Mouse (Mus musculus): ENCODE results near the gene Mthfd1l.

The Mthfd1l gene

DNA sequence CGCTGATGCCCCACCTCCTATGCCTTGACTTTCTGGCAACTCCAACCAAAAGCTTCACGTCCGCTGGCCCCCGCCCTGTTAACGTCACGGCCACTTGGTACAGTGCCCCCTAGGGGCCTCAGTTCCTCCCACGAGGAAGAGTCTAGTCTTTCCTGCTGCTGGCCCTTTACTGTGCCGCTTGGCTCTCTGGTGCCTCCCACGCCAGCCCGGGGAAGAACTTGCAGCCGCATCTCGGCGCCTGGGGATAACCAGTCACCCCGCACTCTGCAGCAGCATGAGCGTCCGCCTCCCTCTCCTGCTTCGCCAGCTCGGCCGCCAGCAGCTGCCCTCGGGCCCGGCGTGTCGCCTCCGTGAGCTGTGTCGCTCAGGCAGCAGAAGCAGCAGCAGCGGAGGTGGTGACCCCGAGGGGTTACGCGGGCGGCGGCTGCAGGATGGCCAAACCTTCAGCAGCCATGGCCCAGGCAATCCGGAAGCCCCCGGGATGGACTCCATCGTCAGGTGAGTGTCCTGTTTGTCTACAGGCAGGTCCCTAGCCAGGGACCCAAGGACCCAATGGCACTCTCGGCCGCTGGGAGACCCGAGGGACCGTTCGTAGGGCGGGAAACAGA, at the start of gene Mthfd1l:
Gene Mthfd1l, plus strand, starts transcription at position 138 of the 608 bp plus-strand sequence.
- peak; percentile 90 for DNase-seq (ENCODE audit: low spot score)

DNA sequence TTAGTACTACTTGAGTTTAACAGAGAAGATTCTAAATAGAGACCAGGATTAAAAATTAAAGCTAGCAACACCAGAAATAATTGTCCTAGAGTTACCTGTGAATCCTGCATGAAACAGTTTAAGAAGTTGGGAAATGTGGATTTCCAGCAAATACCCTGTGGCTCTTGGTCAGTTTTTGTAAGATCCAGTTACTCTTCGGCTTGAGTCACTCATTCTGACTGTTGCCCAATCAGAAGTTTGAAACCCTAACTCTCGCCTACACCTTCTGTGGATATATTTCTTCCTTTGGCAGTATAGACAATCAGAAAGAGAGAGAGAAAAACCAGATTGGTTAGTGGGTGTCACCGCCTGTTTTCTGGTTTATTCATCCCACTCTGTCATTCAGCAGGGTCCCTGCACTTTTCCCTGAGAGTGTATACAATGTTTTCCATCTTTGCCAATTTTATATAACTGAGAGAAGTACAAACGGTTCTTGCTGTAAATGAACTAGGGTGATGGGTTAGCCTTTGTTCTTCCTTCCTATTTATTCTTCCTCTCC, 44.8 kb upstream of the Mthfd1l start:
- DNase-seq (ENCODE audit: low spot score): no peak

DNA sequence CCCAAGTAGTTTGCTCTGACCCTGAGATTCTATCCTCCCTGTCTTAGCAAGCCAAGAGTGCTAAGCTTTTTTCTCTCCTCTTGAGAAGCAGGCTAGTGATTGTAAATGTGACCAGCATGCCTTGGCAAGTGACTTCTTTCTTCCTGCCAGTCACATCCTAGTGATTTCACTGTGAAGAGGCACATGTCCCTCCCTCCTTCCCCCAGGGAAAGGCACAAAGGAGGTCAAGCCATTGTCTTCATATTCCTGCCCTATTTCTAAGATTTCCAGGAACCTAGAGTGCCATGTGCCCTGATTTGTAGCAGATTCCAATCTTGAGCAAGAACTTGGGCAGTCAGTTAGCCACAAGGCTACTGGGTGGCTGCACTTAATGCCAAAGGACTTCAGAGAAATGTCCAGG, 41.1 kb upstream of the Mthfd1l start:
- peak; percentile 35 for DNase-seq (ENCODE audit: low spot score)

DNA sequence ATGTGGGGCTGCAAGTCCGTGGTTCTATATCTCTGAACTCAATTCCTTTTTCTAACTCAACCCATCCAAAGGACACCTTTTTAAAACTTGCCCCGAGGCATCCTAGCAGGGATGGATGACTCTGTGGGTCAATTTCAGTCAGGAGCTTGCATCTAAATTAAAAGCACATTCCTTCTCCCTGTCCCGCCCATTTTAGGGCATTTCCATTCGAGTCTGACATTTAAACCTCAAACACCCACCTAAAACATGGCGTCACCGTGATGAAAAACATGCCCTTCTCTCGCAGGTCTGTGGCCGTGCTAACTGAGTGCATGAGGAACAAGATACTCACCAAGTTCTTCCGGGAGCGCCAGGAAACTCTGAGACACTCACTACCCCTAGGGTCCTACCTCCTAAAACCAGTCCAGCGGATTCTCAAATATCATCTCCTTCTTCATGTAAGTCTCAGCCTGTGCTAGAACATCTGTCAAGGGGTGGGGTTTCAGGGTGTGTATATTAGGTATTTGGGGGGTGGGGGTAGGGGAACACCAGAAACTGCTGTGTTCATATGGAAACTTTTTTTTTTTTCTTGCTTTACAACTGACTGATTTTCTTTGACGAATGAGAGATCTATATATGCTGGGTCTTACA, 39.5 kb upstream of the Mthfd1l start:
- DNase-seq (ENCODE audit: low spot score): no peak

DNA sequence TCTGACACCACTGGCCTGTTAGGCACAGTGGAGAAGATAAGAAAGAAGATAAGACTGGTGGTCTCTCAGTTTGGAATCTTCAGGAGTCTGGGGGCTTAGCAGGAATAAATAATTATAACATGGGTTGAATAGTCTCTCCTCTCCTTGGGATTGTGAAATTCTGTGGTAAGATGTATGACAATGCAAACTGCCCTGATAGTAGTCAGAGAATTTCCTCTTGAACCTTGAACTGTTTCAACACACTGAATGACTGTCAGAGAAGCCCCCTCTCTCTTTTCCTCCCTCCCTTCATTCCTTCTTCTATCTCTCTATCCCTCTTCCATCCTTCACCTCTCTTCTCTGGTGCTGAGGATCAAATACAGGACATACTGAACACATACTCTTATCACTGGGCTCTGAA, 36.1 kb upstream of the Mthfd1l start:
- DNase-seq (ENCODE audit: low spot score): no peak

DNA sequence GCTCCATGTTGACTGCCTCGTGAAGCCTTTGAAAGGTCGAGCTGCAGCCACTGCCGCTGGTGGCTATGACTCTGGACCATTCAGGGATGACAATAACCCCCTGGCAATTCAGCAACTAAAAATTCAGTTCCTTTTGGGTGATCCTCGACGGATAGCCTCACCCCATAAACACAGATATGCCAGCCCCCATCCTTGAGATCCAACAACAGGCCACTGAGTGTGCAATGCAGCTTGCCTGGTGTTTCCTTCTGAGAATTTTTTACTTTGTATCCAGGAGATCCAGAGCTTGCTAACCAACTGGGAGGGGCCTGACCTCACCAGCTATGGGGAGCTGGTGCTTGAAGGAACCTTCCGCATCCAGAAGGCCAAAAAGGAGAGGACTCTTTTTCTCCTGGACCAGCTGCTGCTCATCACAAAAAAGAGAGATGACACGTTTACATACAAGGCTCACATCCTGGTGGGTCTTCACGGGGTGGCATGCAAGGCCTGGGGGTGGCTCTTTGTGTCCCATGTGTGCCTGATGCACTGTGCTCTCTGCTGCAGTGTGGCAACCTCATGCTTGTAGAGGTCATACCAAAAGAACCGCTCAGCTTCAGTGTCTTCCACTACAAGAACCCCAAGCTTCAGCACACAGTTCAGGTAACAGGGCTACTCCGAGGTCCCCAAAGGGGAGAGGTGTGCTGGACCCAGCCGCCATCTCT, 32.9 kb upstream of the Mthfd1l start:
- no peak for DNase-seq (ENCODE audit: low spot score)

DNA sequence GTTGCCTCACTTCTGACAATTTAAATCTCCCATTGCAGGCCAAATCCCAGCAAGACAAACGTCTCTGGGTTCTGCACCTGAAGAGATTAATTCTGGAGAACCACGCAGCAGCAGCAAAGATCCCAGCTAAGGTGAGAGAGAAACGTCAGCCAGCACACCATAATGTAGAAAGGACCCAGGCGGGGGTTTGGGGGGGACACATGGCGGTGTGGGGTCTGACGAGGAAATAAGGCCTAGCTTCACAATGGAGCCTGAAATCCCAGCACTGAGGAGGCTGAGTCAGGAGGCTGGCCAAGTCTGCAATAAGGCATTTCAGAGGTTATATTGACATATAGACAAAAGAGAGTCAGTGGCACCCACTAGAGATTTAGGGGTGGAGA, 32.3 kb upstream of the Mthfd1l start:
- DNase-seq (ENCODE audit: low spot score): no peak

DNA sequence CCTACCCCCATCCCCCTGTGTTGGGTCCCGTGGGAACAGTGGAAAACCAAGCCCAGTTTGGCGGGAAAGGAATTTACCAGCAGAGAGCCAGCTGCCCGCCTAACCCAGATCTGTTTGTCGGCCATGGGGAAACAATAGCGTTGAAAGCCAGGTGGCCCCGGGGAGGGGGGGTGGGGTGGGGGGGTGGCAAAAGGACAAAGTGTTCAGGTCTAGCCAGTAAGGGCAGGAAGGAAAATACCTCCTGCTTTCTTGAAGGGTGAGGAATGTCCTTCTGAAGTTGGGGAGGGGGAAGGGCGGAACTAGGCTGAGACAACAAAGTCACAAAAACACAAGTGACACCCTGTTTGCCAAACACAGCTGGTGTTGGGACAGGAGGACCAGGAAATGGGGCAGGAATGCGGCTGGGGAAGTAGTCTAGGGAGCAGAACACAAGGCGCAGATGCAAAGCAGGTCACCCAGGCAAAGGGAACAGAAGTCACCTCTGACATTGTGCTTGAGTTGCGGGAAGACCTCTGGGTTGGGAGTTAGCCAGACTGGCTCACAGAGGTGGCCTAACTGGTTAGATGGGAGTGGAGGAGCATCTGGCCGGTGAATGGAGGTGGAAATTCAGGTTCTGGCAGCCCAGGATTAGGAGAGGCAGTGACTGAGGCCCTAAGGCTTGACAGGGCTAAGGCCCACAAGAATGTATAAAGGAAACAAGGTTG, 31.7 kb upstream of the Mthfd1l start:
- peak; percentile 62 for DNase-seq (ENCODE audit: low spot score)

DNA sequence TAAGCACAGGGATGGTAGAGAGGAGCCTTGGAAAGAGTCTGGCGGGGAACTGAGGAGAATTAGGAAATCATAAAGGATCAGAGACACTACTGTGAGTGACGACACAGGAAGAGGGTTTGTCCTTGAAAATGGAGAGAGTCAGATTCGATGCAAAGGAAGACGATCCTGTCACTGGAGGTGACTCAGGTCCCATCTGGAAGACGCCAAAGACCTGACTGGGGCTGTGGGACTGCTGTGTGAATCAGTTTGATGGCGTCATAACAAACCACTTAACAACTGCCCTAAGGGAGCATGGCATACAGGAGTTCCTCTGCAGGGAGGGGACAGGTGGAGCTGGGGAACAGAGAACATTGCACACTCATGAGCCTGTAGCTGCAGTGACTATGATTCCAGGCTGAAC, 30.6 kb upstream of the Mthfd1l start:
- no peak for DNase-seq (ENCODE audit: low spot score)

DNA sequence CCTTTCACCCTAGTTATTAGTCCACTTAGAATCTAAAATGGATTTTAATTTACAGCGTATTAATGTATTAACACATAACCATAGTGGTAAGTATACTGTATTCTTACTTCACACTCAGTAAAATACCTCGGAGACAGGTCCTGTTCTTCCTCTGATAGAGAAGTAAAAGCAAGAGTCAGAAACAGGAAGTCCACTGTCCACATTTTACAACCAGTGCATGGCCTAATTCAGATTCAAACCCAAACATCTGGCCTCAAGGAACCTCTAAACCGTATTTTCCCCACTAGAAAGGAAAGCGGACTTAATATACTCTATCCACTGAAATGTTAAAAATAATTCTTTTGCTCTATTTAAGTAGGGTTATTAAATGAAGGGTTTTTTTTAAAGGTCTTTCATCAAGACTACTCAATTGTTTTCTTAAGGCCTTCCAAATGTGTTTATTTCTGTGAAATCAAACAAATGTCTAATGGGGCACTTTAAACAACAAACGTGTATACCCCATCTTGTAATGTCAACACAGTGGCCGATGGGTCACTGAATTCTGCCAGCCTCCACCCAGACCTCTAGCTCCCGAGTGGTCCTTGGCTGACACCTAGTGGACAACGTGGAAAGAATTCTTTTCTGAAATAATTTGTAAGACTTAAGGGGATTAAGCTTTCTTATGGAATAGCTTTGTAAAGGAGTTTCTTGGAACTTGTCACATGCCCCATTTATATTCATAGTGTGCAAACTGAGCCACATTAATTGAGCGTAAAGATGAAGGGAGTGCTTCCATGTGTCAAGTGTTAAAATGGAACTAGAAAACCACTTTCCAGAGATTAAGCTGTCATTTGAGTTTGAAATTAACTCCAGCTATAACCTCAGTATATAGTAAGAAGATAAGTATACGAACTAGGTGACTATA, 29.2 kb upstream of the Mthfd1l start:
- DNase-seq (ENCODE audit: low spot score): peak; percentile 88

DNA sequence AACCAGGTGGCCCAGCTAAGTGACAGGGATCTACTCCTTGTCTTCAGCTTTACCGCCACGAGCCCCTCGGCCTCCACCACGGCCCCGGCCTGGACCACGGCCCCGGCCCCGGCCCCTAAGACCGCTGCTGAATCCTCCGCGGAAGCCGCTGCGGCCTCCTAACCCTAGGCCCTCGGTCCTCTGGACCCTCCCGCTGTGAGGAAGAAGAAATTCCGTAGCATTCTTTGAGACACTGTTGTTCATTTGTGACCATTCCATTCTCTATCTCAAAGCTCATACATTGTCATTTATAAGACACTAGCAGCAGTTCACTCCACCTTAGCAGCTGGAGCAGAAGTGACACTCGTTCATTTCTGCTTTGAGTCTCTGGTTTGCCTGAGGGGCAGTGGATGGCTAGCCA, 26.0 kb upstream of the Mthfd1l start:
- no peak for DNase-seq (ENCODE audit: low spot score)

DNA sequence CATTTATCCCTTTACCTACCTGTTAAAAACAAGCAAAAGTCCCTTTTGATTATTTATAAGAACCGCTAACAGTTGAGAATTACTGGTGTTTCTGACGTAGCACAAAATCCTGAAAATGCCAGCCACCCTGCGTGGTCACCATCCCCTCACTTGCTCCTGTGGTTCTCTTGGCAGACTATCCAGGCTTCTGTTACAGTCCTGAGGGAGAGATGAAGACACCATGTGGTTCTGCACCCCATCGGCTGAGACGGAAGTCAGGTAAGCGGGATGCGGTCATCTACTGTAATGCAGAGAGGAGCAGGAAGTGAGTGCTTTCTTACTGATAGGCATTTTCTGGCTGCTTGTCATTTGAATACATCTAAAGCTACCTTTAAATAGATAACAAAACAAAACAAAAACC, 25.6 kb upstream of the Mthfd1l start:
- no peak for DNase-seq (ENCODE audit: low spot score)

DNA sequence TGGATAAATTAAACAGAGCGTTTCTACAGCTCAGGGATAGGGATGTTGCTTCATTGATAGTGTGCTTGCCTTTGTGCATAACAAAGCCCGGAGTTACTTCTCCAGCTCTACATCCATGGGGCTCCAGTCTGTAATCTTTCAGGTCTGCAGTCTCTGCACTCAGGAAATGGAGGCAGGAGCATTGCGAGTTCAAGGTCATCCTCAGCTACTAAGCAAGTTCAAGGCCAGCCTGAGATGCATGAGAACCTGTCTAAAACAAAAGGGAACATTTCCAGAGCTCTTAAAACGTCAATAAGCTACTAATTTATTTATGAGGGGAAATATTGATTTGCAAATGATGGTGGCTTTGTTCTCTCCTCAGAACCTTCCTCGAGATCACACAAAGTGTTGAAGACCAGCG, 23.6 kb upstream of the Mthfd1l start:
- no peak for DNase-seq (ENCODE audit: low spot score)

DNA sequence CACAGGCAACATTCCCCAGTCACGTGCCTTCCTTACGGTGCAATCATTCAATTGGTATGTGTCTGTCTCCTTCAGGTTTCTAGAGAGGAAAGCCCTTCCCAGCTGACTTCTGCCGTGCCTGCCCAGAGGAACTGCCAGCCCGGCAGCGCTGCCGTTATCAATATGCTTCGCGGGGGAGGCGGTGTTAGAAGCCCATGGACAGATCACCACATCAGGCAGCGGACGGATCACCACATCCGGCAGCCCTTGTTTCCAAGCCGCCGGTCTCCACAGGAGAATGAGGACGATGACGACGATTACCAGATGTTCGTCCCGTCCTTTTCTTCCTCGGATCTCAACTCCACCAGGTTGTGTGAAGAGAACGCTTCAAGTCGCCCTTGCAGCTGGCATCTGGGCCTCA, 16.4 kb upstream of the Mthfd1l start:
- DNase-seq (ENCODE audit: low spot score): no peak

DNA sequence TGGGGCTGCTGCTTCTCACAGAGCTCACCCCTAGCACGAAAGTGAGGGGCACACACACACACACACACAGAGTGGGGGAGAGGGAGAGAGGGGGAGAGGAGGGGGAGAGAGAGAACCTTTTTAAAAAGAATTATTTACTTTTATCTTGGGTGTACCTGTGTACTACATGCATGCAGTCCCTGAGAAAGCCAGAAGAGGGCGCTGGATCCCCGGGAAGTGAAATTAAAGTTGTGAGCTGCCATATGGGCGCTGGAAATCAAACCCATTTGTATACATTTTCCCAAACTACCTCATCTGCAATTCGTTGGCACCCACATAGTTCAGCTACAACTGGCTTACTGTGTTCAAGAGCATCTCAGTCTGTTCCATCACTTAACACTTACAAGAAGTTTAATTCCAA, 14.3 kb upstream of the Mthfd1l start:
- no peak for DNase-seq (ENCODE audit: low spot score)

DNA sequence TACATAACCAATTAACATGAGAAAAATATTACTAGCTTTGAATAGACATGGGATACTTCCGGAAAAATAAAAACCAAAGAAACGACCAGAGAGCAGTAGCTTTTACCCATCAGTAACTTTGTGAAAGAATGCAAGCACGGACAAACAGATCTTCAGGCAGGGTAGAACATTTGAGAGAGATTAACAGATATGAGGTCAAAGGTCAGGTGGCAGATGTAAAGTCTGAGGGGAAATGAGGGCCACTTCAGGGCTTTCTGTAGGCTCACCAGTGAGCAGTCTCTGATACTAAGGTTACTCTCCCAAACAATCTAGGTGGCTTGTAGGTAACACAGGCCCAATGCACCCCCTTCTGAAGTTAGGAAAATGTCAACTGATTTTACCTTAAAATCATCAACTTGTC, 3.9 kb upstream of the Mthfd1l start:
- DNase-seq (ENCODE audit: low spot score): no peak

DNA sequence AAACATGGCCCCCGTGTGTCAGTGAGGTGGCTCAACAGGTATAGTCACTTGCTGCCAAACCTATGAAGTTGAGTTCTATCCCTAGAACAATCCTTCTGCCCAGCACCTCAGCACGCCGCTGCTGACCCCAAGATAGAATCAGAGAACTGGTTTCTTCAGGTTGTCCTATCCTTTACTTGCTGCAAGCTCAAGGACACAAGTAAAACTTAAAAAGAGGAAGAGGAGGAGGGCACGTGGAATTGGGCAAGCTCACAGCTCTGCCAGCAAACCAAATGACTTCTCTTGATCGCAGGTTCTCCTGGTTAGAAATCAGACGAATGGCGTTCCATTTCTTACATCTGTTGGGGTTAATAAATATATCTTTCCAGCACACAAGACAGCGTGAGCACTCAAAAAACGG, 681 bp upstream of the Mthfd1l start:
- no peak for DNase-seq (ENCODE audit: low spot score)

DNA sequence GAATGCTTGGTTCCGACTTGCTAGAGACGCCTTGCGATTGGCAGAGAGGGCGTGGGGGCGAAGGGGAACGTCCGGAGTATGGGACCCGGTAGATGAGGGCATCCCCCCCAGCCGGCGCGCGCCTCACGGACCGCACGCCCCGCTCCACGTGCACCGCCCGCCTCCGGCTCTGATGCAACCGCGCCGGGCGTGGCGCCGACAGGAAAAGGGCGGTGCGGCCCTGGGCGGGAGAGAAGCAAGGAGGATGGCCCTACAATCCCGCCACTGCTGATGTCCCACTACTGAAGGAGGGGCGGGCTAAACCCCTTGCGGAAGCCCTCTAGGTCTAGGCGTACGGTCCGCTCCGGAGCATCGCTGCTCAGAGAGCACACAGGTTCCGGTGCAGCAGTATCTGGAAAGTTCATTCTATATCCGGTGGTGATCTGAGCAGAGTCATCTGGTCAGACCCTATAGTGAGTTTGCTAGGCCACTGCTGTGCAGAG, 712 bp downstream of the Mthfd1l start:
- peak; percentile 82 for DNase-seq (ENCODE audit: low spot score)

DNA sequence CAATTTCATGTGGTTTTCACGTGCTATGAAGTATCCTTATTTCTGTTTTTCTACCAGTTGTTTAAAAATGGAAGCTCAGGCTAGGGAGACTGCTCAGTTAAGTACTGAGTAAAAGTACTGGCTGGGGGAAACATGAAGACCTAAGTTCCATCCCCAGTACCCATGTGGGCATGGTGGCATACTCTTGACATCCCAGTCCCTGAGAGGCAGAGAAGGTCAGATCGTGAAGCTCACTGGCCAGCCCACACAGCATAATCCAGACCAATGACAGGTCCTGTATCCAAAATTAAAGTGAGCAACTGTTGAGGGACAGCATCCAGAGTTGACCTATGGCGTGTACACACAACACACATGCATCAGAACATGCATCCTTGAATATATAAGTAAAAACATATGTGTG, 1.5 kb downstream of the Mthfd1l start:
- DNase-seq (ENCODE audit: low spot score): no peak

DNA sequence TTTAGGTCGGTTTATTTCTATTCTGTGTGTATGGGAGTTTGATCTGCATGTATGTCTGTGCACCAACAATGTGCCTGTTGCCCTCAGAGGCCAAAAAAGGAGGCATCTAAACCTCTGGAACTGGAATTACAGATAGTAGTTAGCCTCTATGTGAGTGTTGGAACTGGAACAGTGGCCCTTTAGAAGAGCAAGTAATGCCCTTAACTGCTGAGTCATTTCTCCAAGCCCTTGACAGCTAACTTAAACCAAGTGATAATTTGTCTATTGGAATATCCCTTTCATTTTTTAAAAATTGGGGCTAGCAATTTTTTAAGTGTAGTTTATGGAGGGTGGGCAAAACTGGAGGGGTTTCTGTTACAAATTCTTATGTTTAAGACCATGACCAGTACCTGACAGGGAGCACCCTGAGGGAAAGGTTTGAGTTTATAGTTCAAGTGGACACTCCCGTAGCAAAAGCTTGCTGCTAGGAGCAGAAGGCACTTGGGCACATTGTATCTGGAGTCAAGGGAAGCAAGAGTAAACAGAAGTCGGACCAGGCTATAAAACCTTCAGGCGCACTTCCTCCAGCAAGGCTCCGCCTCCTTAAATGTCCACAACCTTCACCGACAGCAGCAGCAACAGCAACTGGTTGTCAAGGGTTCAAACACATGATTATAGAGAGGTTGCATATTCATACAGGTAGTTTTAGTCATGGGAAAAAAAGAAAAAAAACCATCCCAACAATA, 3.1 kb downstream of the Mthfd1l start:
- no peak for DNase-seq (ENCODE audit: low spot score)

DNA sequence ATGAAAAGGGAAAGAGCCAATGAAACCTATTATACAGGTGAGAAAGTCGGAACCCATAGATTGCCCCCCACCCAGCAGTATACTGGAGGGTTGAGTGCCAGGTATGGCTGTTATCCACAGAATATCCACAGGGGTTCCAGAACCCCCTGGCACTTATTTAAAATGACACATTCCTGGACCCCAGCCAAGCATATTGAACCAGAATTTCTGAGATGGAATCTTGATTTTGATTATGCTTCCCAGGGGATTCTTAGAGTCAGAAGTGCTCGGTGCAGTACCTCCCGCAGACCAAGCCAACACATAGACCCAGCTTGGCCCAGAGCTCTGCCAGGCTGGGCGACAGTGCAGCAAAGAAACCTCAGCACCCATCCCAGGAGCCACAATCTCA, 3.7 kb downstream of the Mthfd1l start:
- no peak for DNase-seq (ENCODE audit: low spot score)
